Mouse (Mus musculus): ENCODE measurements around the gene Trp53.
"Not testable (repeated sequence)": the region's sequence is repeated elsewhere in the genome, so short reads cannot be mapped to it uniquely, and the experiment has no call there.

Gene Trp53

DNA sequence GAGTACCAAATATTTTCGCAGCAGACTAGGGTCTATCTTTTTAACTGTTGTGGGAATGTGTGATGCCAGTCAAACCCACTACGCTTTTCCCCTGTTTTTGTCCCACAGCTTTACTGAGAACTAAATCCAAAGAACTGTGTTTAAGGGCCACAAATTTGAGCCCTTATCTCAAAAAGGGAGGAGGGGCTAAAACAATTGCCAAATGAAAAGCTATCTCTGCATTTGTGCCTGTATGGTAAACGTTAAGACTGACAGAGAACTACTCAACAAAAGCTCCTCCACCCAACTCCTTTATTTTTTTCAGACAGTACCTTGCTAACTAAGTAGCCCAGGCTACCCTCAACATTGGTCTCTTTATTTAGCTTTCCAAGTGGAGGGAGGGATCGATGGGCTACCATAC lies 12.6 kb downstream of the Trp53 start:
- in situ Hi-C loops (cut with MboI, MseI): no loop called here

- in situ Hi-C loops (cut with MboI, MseI): no loop called here
These were observed 14.7 kb downstream of the Trp53 start for GRCm38 (mm10) chr11:69594853-69595252.

- in situ Hi-C loops (cut with MboI, MseI): no loop called here
These were observed 19.3 kb downstream of the Trp53 start for GRCm38 (mm10) chr11:69599436-69599835.

- in situ Hi-C loops (cut with MboI, MseI): no loop called here
These were observed 19.9 kb downstream of the Trp53 start for GRCm38 (mm10) chr11:69600098-69600497.

DNA sequence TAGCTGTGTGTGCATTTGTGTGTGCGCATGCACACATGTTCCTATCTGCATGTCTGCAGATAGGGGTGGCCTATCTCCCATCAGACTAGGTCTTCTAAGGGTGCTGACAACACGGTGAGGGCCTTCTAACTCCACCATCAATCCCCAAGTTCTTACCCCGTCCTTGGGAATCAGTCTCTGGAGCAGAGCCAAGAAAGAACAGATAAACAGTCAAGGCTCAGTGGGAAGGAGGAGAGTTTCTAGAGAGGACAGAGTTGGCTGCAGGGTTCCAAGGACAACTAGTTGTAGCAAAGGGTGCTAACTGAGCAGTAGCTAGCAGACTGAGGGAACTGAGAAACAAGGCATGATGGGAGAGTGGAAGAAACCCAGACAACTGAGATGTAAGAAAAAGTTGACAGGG lies 21.6 kb downstream of the Trp53 start:
- in situ Hi-C loops (cut with MboI, MseI): no loop called here

- in situ Hi-C loops (cut with MboI, MseI): no loop called here
These were observed 23.4 kb downstream of the Trp53 start for GRCm38 (mm10) chr11:69603516-69603915.

- in situ Hi-C loops (cut with MboI, MseI): no loop called here
These were observed 24.2 kb downstream of the Trp53 start for GRCm38 (mm10) chr11:69604347-69604746.

- in situ Hi-C loops (cut with MboI, MseI): no loop called here
These were observed 24.9 kb downstream of the Trp53 start for GRCm38 (mm10) chr11:69604795-69605664.

- in situ Hi-C loops (cut with MboI, MseI): no loop called here
These were observed 25.7 kb downstream of the Trp53 start, which contains the start of gene Atp1b2 for GRCm38 (mm10) chr11:69605726-69606490. Gene Atp1b2, minus strand, starts transcription at chr11:69605942.

DNA sequence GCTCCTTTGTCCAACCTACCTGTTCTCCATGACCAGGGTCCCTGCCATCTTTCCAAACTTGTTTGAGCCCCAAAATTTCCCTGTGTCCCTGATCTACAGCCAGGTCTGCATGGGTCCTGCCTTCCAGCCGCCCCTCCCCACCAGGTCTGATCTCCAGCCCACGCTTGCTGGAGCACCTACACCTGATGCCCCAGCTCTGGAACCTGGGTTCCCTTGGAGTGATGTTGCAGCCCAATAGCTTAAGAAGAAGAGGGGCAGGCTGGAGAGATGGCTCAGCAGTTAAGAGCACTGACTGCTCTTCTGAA lies 26.3 kb downstream of the Trp53 start:
- in situ Hi-C loops (cut with MboI, MseI): no loop called here

DNA sequence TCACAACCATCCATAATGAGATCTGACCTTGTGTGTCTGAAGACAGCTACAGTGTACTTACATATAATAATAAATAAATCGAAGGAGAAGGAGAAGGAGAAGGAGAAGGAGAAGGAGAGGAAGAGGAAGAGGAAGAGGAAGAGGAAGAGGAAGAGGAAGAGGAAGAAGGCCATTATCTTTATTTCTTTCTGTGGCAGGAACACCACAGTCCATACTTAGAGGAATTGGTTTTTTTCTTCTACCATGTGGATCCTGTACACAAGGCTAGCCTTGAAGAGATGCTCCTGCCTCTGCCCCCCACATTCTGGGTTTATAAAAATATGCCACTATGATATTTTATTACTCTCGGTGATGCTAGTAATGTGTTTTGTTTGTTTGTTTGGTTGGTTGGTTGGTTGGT lies 26.7 kb downstream of the Trp53 start:
- in situ Hi-C loops (cut with MboI, MseI): no loop called here

GRCm38 (mm10) chr11:69608525-69608924 lies 28.4 kb downstream of the Trp53 start:
- in situ Hi-C loops (cut with MboI, MseI): no loop called here

DNA sequence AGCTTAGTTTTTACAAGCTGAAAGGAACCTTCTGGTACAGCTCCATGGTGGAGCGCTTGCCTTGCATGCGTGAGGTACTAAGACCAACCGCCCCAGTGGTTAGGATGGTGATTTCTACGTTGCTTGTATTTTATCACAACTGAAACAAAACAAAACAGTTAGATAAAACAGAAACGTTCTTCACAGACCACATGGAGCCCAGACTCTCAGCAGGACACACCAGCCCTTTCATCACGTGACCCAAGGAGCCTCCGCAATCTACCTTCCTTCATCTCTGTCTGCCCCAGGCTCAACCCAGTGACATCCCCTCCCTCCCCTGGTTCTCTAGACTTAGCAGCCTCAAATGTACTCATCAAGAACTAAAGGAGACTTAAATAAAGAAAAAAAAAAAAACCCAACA lies 29.3 kb downstream of the Trp53 start:
- in situ Hi-C loops (cut with MboI, MseI): no loop called here

DNA sequence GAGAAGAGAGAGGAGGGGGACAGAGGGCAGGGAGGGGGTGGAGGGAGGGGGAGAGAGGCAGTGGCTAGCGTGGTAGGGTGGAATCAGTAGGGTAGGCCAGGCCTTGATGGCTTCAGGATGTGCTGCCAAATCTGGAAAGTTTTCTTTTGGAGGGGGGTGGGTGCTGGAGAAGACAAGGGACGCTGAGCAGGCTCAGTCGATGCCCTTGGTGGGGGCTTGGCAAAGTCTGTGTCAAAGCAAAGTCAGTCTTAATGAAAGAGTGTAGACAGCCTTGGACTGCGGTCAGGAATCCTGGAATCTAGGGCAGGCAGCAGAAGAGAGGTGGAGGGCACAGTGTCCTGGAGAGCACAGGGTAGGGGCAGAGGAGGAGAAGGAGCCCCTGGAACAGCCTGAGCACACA lies 30.7 kb downstream of the Trp53 start:
- in situ Hi-C loops (cut with MboI, MseI): no loop called here

DNA sequence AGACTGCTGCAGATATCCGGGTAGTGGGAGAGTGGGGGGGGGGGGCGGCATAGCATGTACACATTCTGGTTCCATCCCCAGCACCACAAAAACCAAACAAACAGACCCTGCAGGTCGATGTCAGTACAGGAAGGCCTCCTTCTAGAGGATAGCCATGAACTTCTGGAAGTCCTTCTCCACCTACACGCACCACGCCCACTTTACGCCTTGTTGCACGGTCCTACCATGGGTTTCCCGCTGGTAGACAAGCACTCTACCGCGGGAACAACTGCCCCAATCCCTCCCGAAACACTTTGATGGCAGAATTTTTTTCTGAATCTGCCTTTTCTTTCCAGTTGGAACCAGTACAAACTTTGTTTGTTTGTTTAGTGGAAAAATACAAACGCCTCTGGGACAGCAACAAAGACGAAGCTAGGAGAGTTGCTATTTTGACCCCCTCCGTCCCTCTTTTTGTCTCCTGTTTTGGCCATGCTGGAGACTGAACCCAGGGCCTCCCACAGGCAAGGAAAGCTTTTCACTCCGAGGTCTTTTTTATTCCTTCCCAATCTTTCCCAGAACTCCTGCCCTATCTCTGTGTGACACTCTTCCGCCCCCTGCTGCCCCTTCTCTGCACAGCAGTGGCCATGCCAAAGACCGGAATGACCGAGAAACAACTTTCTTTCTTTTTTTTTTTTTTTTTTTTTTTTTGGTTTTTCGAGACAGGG lies 33.5 kb downstream of the Trp53 start:
- in situ Hi-C loops (cut with MboI, MseI): no loop called here

- in situ Hi-C loops (cut with MboI, MseI): not testable (repeated sequence)
These were observed 34.1 kb downstream of the Trp53 start for GRCm38 (mm10) chr11:69614257-69614588.

DNA sequence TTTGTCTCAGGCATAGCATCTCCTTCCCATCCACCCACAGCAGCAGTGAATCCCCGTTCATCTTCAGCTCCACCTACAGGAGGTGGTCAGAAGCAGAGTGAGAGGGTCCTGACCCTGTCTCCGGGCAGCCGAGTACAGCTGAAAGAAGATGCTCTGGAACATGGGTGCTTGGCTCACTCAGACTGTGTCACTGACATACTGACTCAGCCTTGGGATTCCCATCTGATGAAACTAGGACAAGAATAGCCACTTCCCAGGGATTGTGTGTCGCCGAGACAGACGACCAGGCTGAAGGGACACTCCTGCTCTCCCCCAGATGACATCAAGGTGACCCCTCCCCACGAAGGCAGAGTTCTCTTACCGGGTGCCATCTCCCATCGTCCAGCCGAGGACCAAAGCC lies 36.6 kb downstream of the Trp53 start:
- in situ Hi-C loops (cut with MboI, MseI): no loop called here

- in situ Hi-C loops (cut with MboI, MseI): no loop called here
These were observed 37.6 kb downstream of the Trp53 start, which contains the start of gene Shbg for GRCm38 (mm10) chr11:69617805-69618204. Gene Shbg, minus strand, starts transcription at chr11:69617905.

DNA sequence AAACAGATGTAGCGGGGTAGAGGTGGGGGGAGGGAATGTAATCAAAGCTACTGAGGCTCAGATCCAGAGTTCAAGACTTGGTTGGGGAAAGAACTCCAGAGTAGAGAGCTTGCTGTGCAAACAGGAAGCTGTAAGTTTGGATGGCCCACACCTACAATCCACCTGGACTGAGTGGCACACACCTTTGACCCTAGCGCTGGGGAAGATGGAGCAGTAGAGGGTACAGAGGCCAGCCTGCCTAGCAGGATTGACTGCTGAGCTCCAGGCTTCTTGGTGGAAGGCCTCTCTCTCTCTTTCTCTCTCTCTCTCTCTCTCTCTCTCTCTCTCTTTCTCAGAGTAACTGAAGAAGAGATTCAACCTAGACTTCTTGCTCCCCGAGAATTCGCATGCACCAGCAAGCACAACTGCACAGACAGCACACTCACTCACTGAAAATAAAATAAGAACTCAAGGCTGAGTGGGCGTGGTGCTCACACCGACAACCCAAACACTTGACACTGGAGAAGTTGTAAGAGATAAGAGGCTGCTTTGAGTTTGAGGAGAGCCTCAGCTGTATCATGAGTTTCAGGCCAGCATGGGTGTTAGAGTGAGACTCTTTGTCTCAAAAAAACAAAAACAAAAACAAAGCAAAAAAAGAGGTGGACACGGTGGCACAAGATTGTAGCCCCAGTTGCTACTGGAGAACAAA lies 40.4 kb downstream of the Trp53 start:
- in situ Hi-C loops (cut with MboI, MseI): no loop called here

DNA sequence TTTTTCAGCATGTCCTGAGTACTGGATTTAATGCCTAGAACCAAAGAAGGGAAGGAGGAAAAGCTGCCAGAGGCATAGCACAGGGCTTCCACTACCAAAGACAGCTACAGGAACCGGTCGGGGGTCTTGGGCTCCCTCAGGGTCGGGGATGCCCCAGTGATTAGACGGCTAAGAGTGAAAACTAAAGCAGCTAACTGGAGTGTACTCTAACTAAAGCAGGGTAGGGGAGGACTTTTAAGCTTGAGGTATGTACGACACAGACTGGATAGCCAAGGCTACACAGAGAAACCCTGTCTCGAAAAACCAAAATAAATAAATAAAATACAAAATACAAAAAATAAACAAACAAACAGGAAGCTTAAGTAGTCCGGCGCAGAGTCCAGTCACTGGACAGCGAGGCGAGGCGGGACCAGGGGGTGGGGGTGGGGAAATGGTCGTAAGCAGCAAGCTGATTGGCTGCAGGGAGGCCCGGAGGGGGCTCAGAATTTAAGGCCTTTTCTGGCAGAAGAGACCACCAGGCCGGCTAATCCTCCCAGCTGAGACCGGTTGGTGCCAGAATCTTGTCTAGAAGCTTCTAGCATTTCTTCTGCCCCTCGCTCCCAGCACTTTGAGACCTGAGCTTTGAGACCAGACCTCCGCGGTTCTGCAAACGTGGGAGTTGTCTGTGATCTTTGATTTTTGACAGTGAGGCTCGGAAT lies 41.6 kb downstream of the Trp53 start, which contains the start of gene Sat2:
TSS of gene Sat2 (plus strand) at position 454 of the 698 bp plus-strand sequence.
- in situ Hi-C loops (cut with MboI, MseI): no loop called here

GRCm38 (mm10) chr11:69622406-69622805 lies 42.2 kb downstream of the Trp53 start:
- in situ Hi-C loops (cut with MboI, MseI): no loop called here

All from T-helper 2 cell (primary cell).